Mouse (Mus musculus) myocyte (in vitro differentiated cells): ENCODE results near the gene Dpp6. TPM values are rescaled to one million over a fixed set of nuclear protein-coding genes. Genes with fewer than 3 reads are reported as not detected.

Source experiments
- H3K27me3 ChIP-seq: one replicate; pipeline ENCODE4 v1.6.1; 2011; ENCODE audit not compliant: control insufficient read depth, insufficient read depth, insufficient read length
- H3K36me3 ChIP-seq: one replicate; pipeline ENCODE4 v1.6.1; 2011; ENCODE audit not compliant: control insufficient read depth, insufficient read depth
- H3K4me2 ChIP-seq: one replicate; pipeline ENCODE4 v1.6.1; 2011; ENCODE audit warnings: low read depth, control low read depth
- H3K4me3 ChIP-seq: one replicate; pipeline ENCODE4 v1.5.1; 2011; ENCODE audit warnings: mild to moderate bottlenecking, control low read depth, moderate library complexity
- H3K79me2 ChIP-seq: one replicate; pipeline ENCODE4 v1.6.1; 2011; ENCODE audit not compliant: control insufficient read depth, insufficient read depth
- H3ac ChIP-seq: one replicate; pipeline ENCODE4 v1.6.1; 2011; ENCODE audit not compliant: control insufficient read depth, insufficient read length
- CEBPB ChIP-seq: IDR thresholded peaks from 2 replicates; pipeline ENCODE4 v1.6.1; 2011; ENCODE audit warnings: mild to moderate bottlenecking, moderate library complexity; ENCODE audit not compliant: poor library complexity, insufficient read depth, severe bottlenecking
- E2F4 ChIP-seq: IDR thresholded peaks from one replicate; pipeline ENCODE4 v1.6.1; 2011; ENCODE audit warnings: mild to moderate bottlenecking, control low read depth, moderate library complexity; ENCODE audit not compliant: insufficient read depth
- MAX ChIP-seq: IDR thresholded peaks from one replicate; pipeline ENCODE4 v1.6.1; 2011; ENCODE audit warnings: low read depth, mild to moderate bottlenecking, control low read depth
- MYOD1 ChIP-seq, 3 experiments: IDR thresholded peaks; one replicate each; pipeline ENCODE4 v1.6.1; 2011; ENCODE audit warnings: control low read depth in 2 of 3, low read depth in 2 of 3, mild to moderate bottlenecking in 2 of 3, moderate library complexity in 1 of 3; ENCODE audit not compliant: insufficient read length in 2 of 3, control insufficient read depth in 1 of 3
- MYOG ChIP-seq, 3 experiments: IDR thresholded peaks; one replicate each; pipeline ENCODE4 v1.6.1; 2011; ENCODE audit warnings: control low read depth in 2 of 3, low read depth in 2 of 3, mild to moderate bottlenecking in 2 of 3; ENCODE audit not compliant: insufficient read length in 2 of 3, control insufficient read depth in 1 of 3, insufficient read depth in 1 of 3
- POLR2A ChIP-seq: IDR thresholded peaks from one replicate; pipeline ENCODE4 v1.6.1; 2011; ENCODE audit warnings: low read depth, mild to moderate bottlenecking, control low read depth, moderate library complexity; ENCODE audit not compliant: insufficient read length
- POLR2AphosphoS2 ChIP-seq: IDR thresholded peaks from one replicate; pipeline ENCODE4 v1.6.1; 2011; ENCODE audit warnings: low read depth, control low read depth; ENCODE audit not compliant: insufficient read length
- REST ChIP-seq: IDR thresholded peaks from one replicate; pipeline ENCODE4 v1.6.1; 2011; ENCODE audit warnings: mild to moderate bottlenecking, control low read depth, moderate library complexity; ENCODE audit not compliant: insufficient read depth, insufficient read length
- SRF ChIP-seq: IDR thresholded peaks from one replicate; pipeline ENCODE4 v1.6.1; 2011; ENCODE audit warnings: low read depth; ENCODE audit not compliant: control insufficient read depth, insufficient read length
- TCF12 ChIP-seq: IDR thresholded peaks from one replicate; pipeline ENCODE4 v1.6.1; 2011; ENCODE audit warnings: mild to moderate bottlenecking, control low read depth; ENCODE audit not compliant: poor library complexity, insufficient read depth, severe bottlenecking
- TCF3 ChIP-seq: IDR thresholded peaks from one replicate; pipeline ENCODE4 v1.6.1; 2011; ENCODE audit warnings: low read depth, control low read depth; ENCODE audit not compliant: insufficient read length
- USF1 ChIP-seq: IDR thresholded peaks from one replicate; pipeline ENCODE4 v1.6.1; 2011; ENCODE audit warnings: low read depth, mild to moderate bottlenecking, control low read depth, moderate library complexity
- polyA plus RNA-seq: library from polyadenylated mRNA; unstranded; fragments of >200 nt; fragmentation: generic; extraction: Trizol; gene quantifications from one replicate; pipeline ENCODE4 v1.2.1, GENCODE M21; 2012; ENCODE audit warnings: missing spikeins

Dpp6 gene
- polyA plus RNA-seq, 1 experiment = 0.06 TPM

GRCm38 (mm10) chr5:27077821-27078220 lies 260.8 kb downstream of the Dpp6 start:
- no peaks in the 10 kb centered on the region for H3K79me2 ChIP-seq
- no peak overlapping the region for H3K4me3 ChIP-seq
- H3K27me3 ChIP-seq = no peaks in the 10 kb centered on the region
- H3K4me2 ChIP-seq = no peak overlapping the region
- TF ChIP-seq MAX (no peak), SRF (no peak), MYOD1 (IDR thresholded peaks at IDR 0.05; ENCODE audit: control insufficient read depth in 1 of 3, insufficient read length in 2 of 3, low read depth in 2 of 3) (no peak), REST (no peak), POLR2A (no peak), TCF12 (no peak), POLR2AphosphoS2 (no peak), CEBPB (no peak)
- H3K36me3 ChIP-seq = no peaks in the 10 kb centered on the region
- no peak overlapping the region for H3ac ChIP-seq

GRCm38 (mm10) chr5:27081275-27081674 lies 264.3 kb downstream of the Dpp6 start:
- Histone ChIP-seq H3ac (no peak overlapping the region), H3K4me2 (no peak overlapping the region), H3K36me3 (no peaks in the 10 kb centered on the region), H3K79me2 (no peaks in the 10 kb centered on the region), H3K27me3 (no peaks in the 10 kb centered on the region), H3K4me3 (no peak overlapping the region)
- TF ChIP-seq REST (no peak), POLR2A (no peak), MYOD1 (IDR thresholded peaks at IDR 0.05; ENCODE audit: control insufficient read depth in 1 of 3, insufficient read length in 2 of 3, low read depth in 2 of 3) (no peak), MAX (no peak), MYOG (IDR thresholded peaks at IDR 0.05; ENCODE audit: control insufficient read depth in 1 of 3, insufficient read depth in 1 of 3, insufficient read length in 2 of 3, low read depth in 2 of 3) (no peak), SRF (no peak), TCF3 (no peak), CEBPB (no peak), USF1 (no peak), POLR2AphosphoS2 (no peak), TCF12 (no peak), E2F4 (no peak)

- TF ChIP-seq REST = no peak
- TF ChIP-seq TCF3 = no peak
- no peak for TF ChIP-seq MYOG (IDR thresholded peaks at IDR 0.05; ENCODE audit: control insufficient read depth in 1 of 3, insufficient read depth in 1 of 3, insufficient read length in 2 of 3, low read depth in 2 of 3)
- no peak for TF ChIP-seq E2F4
- TF ChIP-seq CEBPB = no peak
- TF ChIP-seq USF1 = no peak
- TF ChIP-seq MYOD1 (IDR thresholded peaks at IDR 0.05; ENCODE audit: control insufficient read depth in 1 of 3, insufficient read length in 2 of 3, low read depth in 2 of 3) = no peak
- TF ChIP-seq MAX = no peak
- TF ChIP-seq POLR2AphosphoS2 = no peak
- no peak for TF ChIP-seq SRF
- no peak for TF ChIP-seq POLR2A
- TF ChIP-seq TCF12 = no peak
Observed at GRCm38 (mm10) chr5:27083762-27084161, 266.8 kb downstream of the Dpp6 start.

GRCm38 (mm10) chr5:27108221-27108620 lies 291.2 kb downstream of the Dpp6 start:
- H3K36me3 ChIP-seq = no peaks in the 10 kb centered on the region
- TF ChIP-seq POLR2A (no peak), SRF (no peak), TCF3 (no peak), TCF12 (no peak), REST (no peak), CEBPB (no peak), USF1 (no peak), POLR2AphosphoS2 (no peak), MYOG (IDR thresholded peaks at IDR 0.05; ENCODE audit: control insufficient read depth in 1 of 3, insufficient read depth in 1 of 3, insufficient read length in 2 of 3, low read depth in 2 of 3) (no peak), MYOD1 (IDR thresholded peaks at IDR 0.05; ENCODE audit: control insufficient read depth in 1 of 3, insufficient read length in 2 of 3, low read depth in 2 of 3) (no peak), E2F4 (no peak), MAX (no peak)
- no peak overlapping the region for H3K4me2 ChIP-seq
- H3K27me3 ChIP-seq = no peaks in the 10 kb centered on the region
- no peak overlapping the region for H3K4me3 ChIP-seq
- H3ac ChIP-seq = no peak overlapping the region
- no peaks in the 10 kb centered on the region for H3K79me2 ChIP-seq

More at GRCm38 (mm10) chr5:27083762-27084161, 266.8 kb downstream of the Dpp6 start:
- no peak overlapping the region for H3K4me3 ChIP-seq
- no peaks in the 10 kb centered on the region for H3K36me3 ChIP-seq
- H3K4me2 ChIP-seq = no peak overlapping the region
- H3K27me3 ChIP-seq = no peaks in the 10 kb centered on the region
- H3ac ChIP-seq = no peak overlapping the region
- H3K79me2 ChIP-seq = no peaks in the 10 kb centered on the region

DNA sequence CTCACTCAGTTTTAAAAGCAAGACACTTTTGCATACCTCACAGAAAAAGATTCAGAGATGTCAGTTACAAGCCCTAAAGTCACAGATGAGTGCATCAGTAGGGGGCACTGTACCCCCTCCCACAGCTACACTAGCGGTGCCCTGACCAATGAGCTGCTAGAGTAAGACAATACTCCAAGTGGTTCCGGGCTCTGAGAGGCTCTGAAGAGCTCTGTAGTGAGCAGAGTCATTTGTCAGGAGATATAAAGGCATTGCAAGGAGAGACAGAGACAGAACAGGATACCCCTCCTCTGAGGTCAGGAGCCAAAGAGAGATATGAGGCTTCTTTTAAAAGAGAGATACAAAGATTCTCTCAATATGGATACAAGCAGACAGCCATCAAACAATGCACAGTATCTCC lies 305.5 kb downstream of the Dpp6 start:
- no peak overlapping the region for H3K4me3 ChIP-seq
- no peaks in the 10 kb centered on the region for H3K79me2 ChIP-seq
- H3K36me3 ChIP-seq = no peaks in the 10 kb centered on the region
- no peaks in the 10 kb centered on the region for H3K27me3 ChIP-seq
- no peak overlapping the region for H3ac ChIP-seq
- no peak overlapping the region for H3K4me2 ChIP-seq
- no peak for TF ChIP-seq SRF
- TF ChIP-seq POLR2A = no peak
- no peak for TF ChIP-seq CEBPB
- no peak for TF ChIP-seq E2F4
- TF ChIP-seq TCF3 = no peak
- no peak for TF ChIP-seq POLR2AphosphoS2
- no peak for TF ChIP-seq MAX
- no peak for TF ChIP-seq MYOG (IDR thresholded peaks at IDR 0.05; ENCODE audit: control insufficient read depth in 1 of 3, insufficient read depth in 1 of 3, insufficient read length in 2 of 3, low read depth in 2 of 3)
- TF ChIP-seq USF1 = no peak
- no peak for TF ChIP-seq MYOD1 (IDR thresholded peaks at IDR 0.05; ENCODE audit: control insufficient read depth in 1 of 3, insufficient read length in 2 of 3, low read depth in 2 of 3)
- TF ChIP-seq REST = no peak
- no peak for TF ChIP-seq TCF12
